Mouse (Mus musculus) heart, postnatal 4 days (tissue): ENCODE measurements at regions not wholly inside any gene's neighbourhood (a gene's known extent, or its start where the extent isn't known, plus 50 kb on each side); places are given as distances from the start of the nearest gene placed in this dataset.

Experiments used
- DNase-seq: peaks from one replicate; pipeline ENCODE4 v3.0.0; 2021

DNA sequence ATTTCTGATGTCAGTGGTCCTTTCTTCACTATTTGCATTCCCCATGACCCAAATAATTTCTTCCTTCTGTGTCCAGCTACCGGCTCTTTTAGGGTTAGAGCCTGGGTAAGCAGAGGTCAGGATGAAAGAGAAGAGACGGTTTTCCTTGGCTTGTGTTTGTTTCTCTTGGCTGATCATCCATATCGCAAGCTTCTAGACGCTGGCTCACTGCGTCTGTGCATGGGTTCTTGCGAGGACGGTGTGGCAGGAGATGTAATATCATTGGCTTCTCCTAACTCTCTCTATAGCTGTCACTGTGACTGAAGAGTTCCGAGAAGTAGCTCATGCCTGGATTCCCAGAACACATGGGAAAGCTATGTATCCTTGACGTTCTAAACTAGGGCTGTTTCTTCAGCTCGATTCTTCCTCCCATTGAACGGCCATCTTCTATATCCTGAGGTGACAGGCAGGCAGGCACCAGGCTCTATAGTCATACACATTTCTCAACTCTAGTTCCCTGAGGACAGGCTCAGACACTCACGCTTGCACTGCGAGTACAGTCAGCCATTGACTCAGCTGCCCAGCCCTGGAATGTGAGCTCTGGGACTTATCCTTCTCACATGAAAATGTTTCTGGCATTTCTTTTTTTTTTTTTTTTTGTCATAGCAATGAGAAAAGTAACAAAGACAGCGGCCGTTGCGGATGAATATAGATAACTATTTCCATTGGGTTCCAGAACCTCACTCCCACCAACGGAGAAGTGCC, 85.0 kb downstream of the Bach1 start:
- peak; percentile 9 for DNase-seq

DNA sequence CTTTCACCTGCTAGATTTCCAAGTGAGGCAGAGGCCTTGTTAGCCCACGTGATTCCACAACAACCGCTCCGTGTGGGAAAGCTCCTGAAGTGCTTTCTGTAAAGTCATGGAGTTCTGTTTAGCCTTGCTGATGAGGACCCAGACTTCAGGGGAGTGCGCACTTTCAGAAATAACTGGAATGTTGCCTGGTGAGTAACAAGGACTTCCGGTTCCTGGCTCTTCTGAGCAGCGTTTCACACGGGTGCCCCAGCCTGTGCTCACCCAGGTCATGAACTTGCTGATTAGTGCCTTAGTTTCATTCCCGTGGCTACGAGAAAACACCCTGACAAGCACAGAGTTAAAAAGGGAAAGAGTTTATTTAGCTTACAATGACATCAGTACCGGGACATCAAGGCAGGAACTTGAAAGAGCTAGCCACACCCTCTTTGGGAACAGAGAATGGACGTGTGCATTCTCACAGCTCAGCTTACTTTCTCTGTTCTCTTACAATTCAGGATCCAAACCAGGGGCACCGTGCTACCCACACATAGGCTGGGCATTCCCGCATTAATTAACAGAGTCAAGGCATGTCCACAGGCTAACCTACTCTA, 85.8 kb downstream of the Bach1 start:
- peak; percentile 34 for DNase-seq

DNA sequence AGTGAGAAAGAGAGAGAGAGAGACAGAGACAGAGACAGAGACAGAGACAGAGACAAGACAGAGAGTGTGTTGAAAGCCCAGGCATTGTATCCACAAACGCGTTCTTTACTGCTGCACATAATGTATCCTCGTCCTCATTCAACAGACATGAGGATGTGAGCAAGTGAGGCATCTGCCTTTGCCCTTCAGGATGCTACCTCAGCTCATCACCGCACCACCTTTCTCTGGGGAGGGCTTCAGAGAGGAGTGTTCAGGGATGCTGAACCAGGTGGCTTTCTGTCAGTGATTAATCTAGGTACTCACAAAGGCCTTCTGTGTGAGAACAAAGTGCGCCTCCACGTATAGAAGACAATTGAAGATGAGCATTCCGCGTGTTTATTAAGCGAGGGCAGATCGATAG, 90.8 kb downstream of the Bach1 start:
- DNase-seq: no peak

DNA sequence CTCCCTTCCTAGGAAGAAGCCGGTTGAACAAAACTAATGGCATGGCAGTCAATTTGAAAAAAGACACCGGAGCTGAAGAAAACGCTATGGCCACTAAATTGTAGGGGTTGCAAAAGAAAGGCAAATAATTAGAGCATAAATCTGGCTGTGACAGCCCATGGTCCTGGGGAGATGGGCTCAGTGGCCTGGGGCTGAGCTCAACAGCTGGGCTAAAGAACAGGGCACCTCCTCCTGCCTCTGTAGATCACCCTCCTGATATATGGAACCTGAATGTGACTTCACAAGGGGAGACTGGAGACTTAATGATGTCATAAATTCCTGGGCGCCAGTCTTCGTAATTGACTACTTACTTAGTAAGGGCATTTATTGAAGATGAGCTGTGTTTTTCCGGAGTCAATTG, 91.2 kb downstream of the Bach1 start:
- DNase-seq: no peak

DNA sequence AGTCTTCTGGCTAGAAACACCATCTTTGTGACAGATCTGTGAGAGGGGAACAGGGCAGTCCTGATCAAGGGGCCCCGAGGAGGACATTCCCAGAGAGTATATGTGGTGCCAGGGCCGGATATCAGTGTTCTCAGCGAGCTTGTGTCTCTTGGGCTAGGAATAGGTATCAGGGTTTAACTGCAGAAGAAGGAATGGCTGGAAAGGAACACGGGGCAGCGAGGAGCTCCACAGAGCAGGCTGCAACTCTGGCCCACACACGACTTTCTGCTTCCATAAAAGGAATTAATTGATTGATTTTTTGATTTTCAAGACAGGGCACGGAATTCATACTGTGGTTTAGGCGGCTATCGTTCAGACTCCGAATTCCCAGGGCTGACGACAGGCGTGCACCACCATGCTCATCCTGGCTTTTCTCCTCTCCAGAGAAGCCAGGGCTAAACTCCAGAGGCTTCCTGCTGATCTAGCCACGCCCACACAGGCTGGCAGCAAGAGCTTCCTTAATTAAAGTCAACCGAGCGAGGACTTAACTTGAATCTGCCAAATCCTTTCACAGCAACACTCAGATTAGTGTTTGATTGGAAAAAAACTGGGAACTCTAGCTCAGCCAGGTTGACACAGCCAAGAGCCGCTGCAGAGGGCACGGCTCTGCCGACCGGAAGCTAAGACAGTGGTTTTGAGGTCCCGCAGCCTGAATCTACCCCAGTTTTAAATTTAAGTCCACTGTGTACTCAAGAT, 97.9 kb downstream of the Bach1 start:
- peak; percentile 40 for DNase-seq

- no peak for DNase-seq
Measured at GRCm38 (mm10) chr16:87802317-87802716, 103.6 kb downstream of the Bach1 start.

DNA sequence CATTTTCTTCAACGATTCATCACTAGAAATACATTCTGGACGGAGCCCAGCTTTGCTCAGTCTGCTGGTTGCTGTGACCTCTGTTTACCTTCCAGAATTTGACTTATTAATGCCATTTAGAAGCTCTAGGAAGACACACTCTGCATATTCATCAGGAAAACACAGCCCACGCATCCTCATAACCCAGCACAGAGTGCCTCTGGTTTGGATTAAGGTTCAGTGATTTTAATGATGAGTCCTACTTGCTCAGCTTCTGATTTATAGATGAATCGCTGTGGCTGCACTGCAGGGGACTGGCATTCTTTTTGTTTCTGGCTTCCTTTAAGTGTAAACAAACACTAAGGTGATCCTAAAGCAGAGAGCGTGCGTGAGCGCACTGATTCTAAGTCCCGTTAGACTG, 118.8 kb downstream of the Bach1 start:
- DNase-seq: no peak

- DNase-seq: no peak
Measured at GRCm38 (mm10) chr16:87834296-87834695, 135.6 kb downstream of the Bach1 start.

DNA sequence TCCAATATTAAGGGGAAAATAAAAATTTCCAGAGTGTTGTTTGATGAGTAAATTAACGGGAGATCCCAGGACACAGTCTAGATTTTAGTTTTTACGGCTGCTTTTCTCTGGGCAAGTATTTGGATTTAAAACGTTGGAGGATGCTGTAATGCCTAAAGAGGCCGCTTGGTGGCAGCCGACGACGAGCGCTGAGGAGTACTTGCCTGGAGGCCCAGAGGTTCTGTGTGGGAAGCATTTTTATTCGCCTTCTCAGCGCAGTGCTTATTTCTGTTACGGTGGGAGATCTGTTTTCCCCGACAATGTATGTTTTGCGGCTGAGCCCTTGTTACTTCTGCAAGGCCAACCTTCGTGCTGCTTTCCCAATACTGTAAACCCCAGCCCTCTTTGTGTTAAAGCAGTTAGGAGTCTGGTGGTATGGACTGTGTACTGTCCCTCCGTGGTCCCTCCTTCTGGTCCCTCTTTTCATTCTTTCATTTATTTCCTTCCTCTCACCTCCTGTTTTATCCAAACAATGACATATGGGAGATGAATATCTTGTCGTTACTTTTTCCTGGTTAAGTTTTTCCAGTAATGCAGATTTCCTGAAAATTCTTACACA, 142.3 kb downstream of the Bach1 start:
- peak; percentile 79 for DNase-seq
